Mouse (Mus musculus) liver, adult 2 months (tissue): ENCODE measurements around the gene Tmem184b.

Experiments
- CTCF ChIP-seq: fragments of 200-500 bp; IDR thresholded peaks from 2 replicates; pipeline ENCODE4 v1.5.1; 2011; ENCODE audit warnings: low read depth, low read length, control low read depth
- POLR2A ChIP-seq: fragments of 200-500 bp; IDR thresholded peaks from 2 replicates; pipeline ENCODE4 v1.6.1; 2011; ENCODE audit warnings: low read length, control low read depth; ENCODE audit not compliant: insufficient read depth; ENCODE audit errors: extremely low read depth

DNA sequence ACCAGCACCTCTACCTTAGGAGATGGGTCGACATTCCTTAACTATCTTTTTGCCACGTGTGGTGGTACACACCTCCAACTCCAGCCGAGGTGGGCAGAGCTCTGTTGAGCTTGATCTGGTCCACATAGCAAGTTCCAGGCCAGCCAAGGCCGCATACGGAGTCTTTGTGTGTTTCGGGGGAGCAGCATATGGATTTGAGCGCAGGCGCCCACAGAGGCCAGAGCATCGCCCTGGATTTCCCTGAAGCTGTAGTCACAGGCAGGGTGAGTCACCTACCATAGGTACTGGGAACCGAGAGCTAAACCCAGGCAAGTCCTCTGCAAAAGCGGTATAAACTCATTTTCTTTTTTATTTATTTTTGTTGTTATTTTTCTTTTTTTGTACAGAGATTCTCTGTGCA lies 29.0 kb upstream of the Tmem184b start:
- TF ChIP-seq CTCF, result no peak
- TF ChIP-seq POLR2A, result no peak
